Mouse (Mus musculus): Measurements from ENCODE around the gene Btc.

DNA sequence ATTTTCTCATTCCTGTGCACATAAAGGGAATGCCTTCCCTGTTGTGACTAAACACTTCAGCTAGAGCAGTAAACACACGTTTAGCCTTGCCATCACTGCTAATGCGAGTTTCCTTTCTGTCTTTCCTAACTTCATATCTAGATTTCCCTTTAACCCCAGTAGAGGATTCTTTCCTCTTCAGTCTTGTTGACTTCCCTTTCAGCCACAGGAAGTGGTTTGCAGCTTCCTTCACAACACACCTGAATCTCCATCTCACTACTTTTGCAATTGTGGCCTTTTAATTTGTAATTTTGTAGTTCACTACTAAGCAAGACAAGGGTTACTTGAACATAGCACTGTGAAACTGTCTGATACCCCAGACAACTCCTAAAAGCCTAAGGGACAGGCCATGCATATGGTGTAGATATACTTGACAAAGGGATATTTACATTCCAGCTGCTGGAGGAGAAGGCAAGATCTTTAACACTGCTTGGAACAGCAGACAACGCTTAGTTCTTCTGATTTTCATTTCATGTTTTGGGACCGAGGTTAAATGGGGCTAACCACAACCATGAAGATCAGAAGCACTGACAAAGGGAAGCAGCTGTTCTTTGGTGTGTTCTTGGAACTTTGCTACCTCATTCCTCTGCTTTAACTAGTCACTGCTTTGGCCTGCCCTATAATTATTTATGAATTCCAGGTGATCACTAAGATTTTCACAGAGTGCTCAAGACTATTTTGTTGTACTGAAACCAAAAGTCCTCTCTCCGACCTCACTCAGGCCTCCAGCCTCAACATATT, 60.6 kb downstream of the Btc start:
- TF ChIP-seq CTCF (IDR thresholded peaks at IDR 0.05; ENCODE audit: borderline replicate concordance, insufficient read depth, low read length), result no peak
- no peak for TF ChIP-seq POLR2A (IDR thresholded peaks at IDR 0.05; ENCODE audit: low read depth, low read length)
